Mouse (Mus musculus) CH12.LX (cell line): Measurements from ENCODE around the gene Mob1a. TPM values are rescaled to one million over a fixed set of nuclear protein-coding genes. Genes with fewer than 3 reads are reported as not detected.

Source experiments
- DNase-seq: peaks from one replicate; pipeline ENCODE4 v3.0.0-alpha.2; 2013; ENCODE audit errors: extremely low read depth
- H3K27ac ChIP-seq: 2 replicates; pipeline ENCODE4 v1.5.1; 2012; ENCODE audit warnings: low read depth, mild to moderate bottlenecking, control low read depth, moderate library complexity; ENCODE audit not compliant: insufficient read depth
- H3K27me3 ChIP-seq: replicated peaks from 2 replicates; pipeline ENCODE3; 2012; ENCODE audit warnings: inconsistent platforms
- H3K36me3 ChIP-seq, 2 experiments: replicated peaks in 1 of 2; 2 replicates each; pipeline versions ENCODE3 to v1.6.1; 2012; ENCODE audit warnings: inconsistent platforms in 1 of 2, low read length in 1 of 2, mild to moderate bottlenecking in 1 of 2, mixed read lengths in 1 of 2, moderate library complexity in 1 of 2; ENCODE audit not compliant: control insufficient read depth in 1 of 2, insufficient read depth in 1 of 2
- H3K4me1 ChIP-seq, 2 experiments: 2 replicates each; pipeline ENCODE4 v1.6.1; 2012; ENCODE audit warnings: inconsistent platforms in 1 of 2, moderate library complexity in 1 of 2; ENCODE audit not compliant: insufficient read depth in 2 of 2, control insufficient read depth in 1 of 2
- H3K4me2 ChIP-seq: 2 replicates; pipeline ENCODE4 v1.6.1; 2012; ENCODE audit warnings: low read depth, mild to moderate bottlenecking, control low read depth; ENCODE audit not compliant: poor library complexity, insufficient read depth, severe bottlenecking
- H3K4me3 ChIP-seq, 3 experiments: fragments of 150-350 bp in 1 of 3; sonication (generic) in 1 of 3; replicated peaks in 1 of 3; 2 replicates each; pipeline versions ENCODE3 to v1.5.1; 2011 to 2012; ENCODE audit warnings: low read depth in 2 of 3, low read length in 2 of 3, mild to moderate bottlenecking in 2 of 3, moderate library complexity in 2 of 3, control low read depth in 1 of 3, improper control_type of control experiment in 1 of 3, inconsistent platforms in 1 of 3, mixed read lengths in 1 of 3; ENCODE audit not compliant: poor library complexity in 1 of 3
- H3K79me2 ChIP-seq: replicated peaks from 2 replicates; pipeline ENCODE4 v1.6.1; 2012; ENCODE audit warnings: mild to moderate bottlenecking, moderate library complexity; ENCODE audit not compliant: control insufficient read depth, poor library complexity, insufficient read depth, severe bottlenecking; ENCODE audit errors: extremely low read depth
- H3K9ac ChIP-seq: 2 replicates; pipeline ENCODE4 v1.6.1; 2012; ENCODE audit warnings: low read depth, mild to moderate bottlenecking, control low read depth, moderate library complexity; ENCODE audit not compliant: insufficient read depth
- H3K9me3 ChIP-seq: replicated peaks from 2 replicates; pipeline ENCODE3; 2012; ENCODE audit warnings: low read length, inconsistent platforms, mixed read lengths
- BHLHE40 ChIP-seq: IDR thresholded peaks from 2 replicates; pipeline ENCODE4 v1.6.1; 2011; ENCODE audit warnings: mild to moderate bottlenecking, low read depth, low read length, improper control_type of control experiment
- CHD1 ChIP-seq: IDR thresholded peaks from 2 replicates; pipeline ENCODE4 v1.6.1; 2012; ENCODE audit warnings: low read depth, low read length, improper control_type of control experiment, inconsistent platforms
- CHD2 ChIP-seq: IDR thresholded peaks from 2 replicates; pipeline ENCODE4 v1.6.1; 2011; ENCODE audit warnings: low read length, improper control_type of control experiment
- CTCF ChIP-seq, 2 experiments: IDR thresholded peaks in 1 of 2; conservative IDR thresholded peaks in 1 of 2; 2 replicates each; pipeline ENCODE4 v1.5.1; 2011 to 2012; ENCODE audit warnings: low read depth in 2 of 2, low read length in 2 of 2, improper control_type of control experiment in 1 of 2, inconsistent platforms in 1 of 2, mild to moderate bottlenecking in 1 of 2, moderate library complexity in 1 of 2
- E2F4 ChIP-seq: IDR thresholded peaks from 2 replicates; pipeline ENCODE4 v1.6.1; 2011; ENCODE audit warnings: low read depth, low read length, improper control_type of control experiment; ENCODE audit not compliant: insufficient replicate concordance
- ELF1 ChIP-seq: IDR thresholded peaks from 2 replicates; pipeline ENCODE4 v1.6.1; 2014; ENCODE audit warnings: low read depth, mild to moderate bottlenecking, inconsistent platforms, low read length, improper control_type of control experiment
- EP300 ChIP-seq: IDR thresholded peaks from 2 replicates; pipeline ENCODE4 v1.6.1; 2011; ENCODE audit warnings: low read length, improper control_type of control experiment
- ETS1 ChIP-seq: conservative IDR thresholded peaks from 2 replicates; pipeline ENCODE4 v1.6.1; 2012; ENCODE audit warnings: low read depth, mild to moderate bottlenecking, inconsistent platforms, low read length, improper control_type of control experiment, moderate library complexity
- GABPA ChIP-seq: IDR thresholded peaks from 2 replicates; pipeline ENCODE4 v1.6.1; 2012; ENCODE audit warnings: low read depth, low read length, improper control_type of control experiment, inconsistent platforms; ENCODE audit not compliant: insufficient replicate concordance
- HCFC1 ChIP-seq: IDR thresholded peaks from 2 replicates; pipeline ENCODE4 v1.6.1; 2012; ENCODE audit warnings: low read depth, mild to moderate bottlenecking, inconsistent platforms, low read length, improper control_type of control experiment
- IRF4 ChIP-seq: IDR thresholded peaks from 2 replicates; pipeline ENCODE4 v1.6.1; 2014; ENCODE audit warnings: low read depth, mild to moderate bottlenecking, inconsistent platforms, low read length, improper control_type of control experiment
- JUN ChIP-seq: IDR thresholded peaks from 2 replicates; pipeline ENCODE4 v1.6.1; 2011; ENCODE audit warnings: low read depth, mild to moderate bottlenecking, low read length, improper control_type of control experiment, moderate library complexity; ENCODE audit not compliant: insufficient read depth
- JUND ChIP-seq: conservative IDR thresholded peaks from 2 replicates; pipeline ENCODE4 v1.6.1; 2011; ENCODE audit warnings: low read depth, low read length, improper control_type of control experiment
- KAT2A ChIP-seq: IDR thresholded peaks from 2 replicates; pipeline ENCODE4 v1.6.1; 2012; ENCODE audit warnings: low read length, improper control_type of control experiment, inconsistent platforms; ENCODE audit not compliant: insufficient replicate concordance
- MAFK ChIP-seq: IDR thresholded peaks from 2 replicates; pipeline ENCODE4 v1.6.1; 2011; ENCODE audit warnings: low read length, improper control_type of control experiment; ENCODE audit not compliant: insufficient replicate concordance
- MAX ChIP-seq: IDR thresholded peaks from 2 replicates; pipeline ENCODE4 v1.6.1; 2011; ENCODE audit warnings: low read length, improper control_type of control experiment
- MAZ ChIP-seq: IDR thresholded peaks from 2 replicates; pipeline ENCODE4 v1.6.1; 2012; ENCODE audit warnings: low read depth, mild to moderate bottlenecking, inconsistent platforms, low read length, improper control_type of control experiment, moderate library complexity
- MEF2A ChIP-seq: IDR thresholded peaks from 2 replicates; pipeline ENCODE4 v1.6.1; 2014; ENCODE audit warnings: low read depth, mild to moderate bottlenecking, inconsistent platforms, low read length, improper control_type of control experiment, borderline replicate concordance
- MXI1 ChIP-seq: IDR thresholded peaks from 2 replicates; pipeline ENCODE4 v1.6.1; 2011; ENCODE audit warnings: mild to moderate bottlenecking, low read depth, low read length, improper control_type of control experiment
- MYC ChIP-seq: IDR thresholded peaks from 2 replicates; pipeline ENCODE4 v1.6.1; 2011; ENCODE audit warnings: low read depth, mild to moderate bottlenecking, improper control_type of control experiment, low read length
- NELFE ChIP-seq: IDR thresholded peaks from 2 replicates; pipeline ENCODE4 v1.6.1; 2011; ENCODE audit warnings: low read depth, low read length, improper control_type of control experiment
- NRF1 ChIP-seq: IDR thresholded peaks from 2 replicates; pipeline ENCODE4 v1.6.1; 2014; ENCODE audit warnings: low read depth, mild to moderate bottlenecking, inconsistent platforms, low read length, improper control_type of control experiment, moderate library complexity
- PAX5 ChIP-seq: IDR thresholded peaks from 2 replicates; pipeline ENCODE4 v1.6.1; 2012; ENCODE audit warnings: low read length, inconsistent platforms, mixed read lengths
- POLR2A ChIP-seq: IDR thresholded peaks from 2 replicates; pipeline ENCODE4 v1.6.1; 2011; ENCODE audit warnings: low read depth, mild to moderate bottlenecking, improper control_type of control experiment, low read length
- POLR2AphosphoS2 ChIP-seq: IDR thresholded peaks from 2 replicates; pipeline ENCODE4 v1.6.1; 2011; ENCODE audit warnings: low read depth, low read length, improper control_type of control experiment
- RAD21 ChIP-seq: IDR thresholded peaks from 2 replicates; pipeline ENCODE4 v1.6.1; 2011; ENCODE audit warnings: low read depth, mild to moderate bottlenecking, low read length, improper control_type of control experiment, moderate library complexity
- RCOR1 ChIP-seq: conservative IDR thresholded peaks from 2 replicates; pipeline ENCODE4 v1.6.1; 2012; ENCODE audit warnings: low read depth, mild to moderate bottlenecking, inconsistent platforms, low read length, improper control_type of control experiment
- SIN3A ChIP-seq: IDR thresholded peaks from 2 replicates; pipeline ENCODE4 v1.6.1; 2012; ENCODE audit warnings: low read length, improper control_type of control experiment, inconsistent platforms
- SMC3 ChIP-seq: IDR thresholded peaks from 2 replicates; pipeline ENCODE4 v1.6.1; 2011; ENCODE audit warnings: low read depth, low read length, improper control_type of control experiment
- TBP ChIP-seq: conservative IDR thresholded peaks from 2 replicates; pipeline ENCODE4 v1.6.1; 2011; ENCODE audit warnings: low read depth, low read length, improper control_type of control experiment
- TCF12 ChIP-seq: IDR thresholded peaks from 2 replicates; pipeline ENCODE4 v1.6.1; 2014; ENCODE audit warnings: low read depth, mild to moderate bottlenecking, inconsistent platforms, low read length, improper control_type of control experiment
- UBTF ChIP-seq: IDR thresholded peaks from 2 replicates; pipeline ENCODE4 v1.6.1; 2012; ENCODE audit warnings: low read depth, mild to moderate bottlenecking, inconsistent platforms, low read length, improper control_type of control experiment, moderate library complexity
- USF1 ChIP-seq: IDR thresholded peaks from 2 replicates; pipeline ENCODE4 v1.6.1; 2014; ENCODE audit warnings: low read depth, mild to moderate bottlenecking, inconsistent platforms, low read length, improper control_type of control experiment
- USF2 ChIP-seq: conservative IDR thresholded peaks from 2 replicates; pipeline ENCODE4 v1.6.1; 2011; ENCODE audit warnings: low read depth, low read length, improper control_type of control experiment
- ZC3H11A ChIP-seq: IDR thresholded peaks from 2 replicates; pipeline ENCODE4 v1.6.1; 2012; ENCODE audit warnings: low read depth, mild to moderate bottlenecking, inconsistent platforms, low read length, improper control_type of control experiment
- ZKSCAN1 ChIP-seq: IDR thresholded peaks from 2 replicates; pipeline ENCODE4 v1.6.1; 2012; ENCODE audit warnings: low read depth, inconsistent platforms, low read length, improper control_type of control experiment, borderline replicate concordance
- ZMIZ1 ChIP-seq: IDR thresholded peaks from 2 replicates; pipeline ENCODE4 v1.6.1; 2012; ENCODE audit warnings: low read depth, mild to moderate bottlenecking, inconsistent platforms, low read length, improper control_type of control experiment
- ZNF384 ChIP-seq: IDR thresholded peaks from 2 replicates; pipeline ENCODE4 v1.6.1; 2012; ENCODE audit warnings: low read depth, low read length, improper control_type of control experiment, inconsistent platforms
- dilution Hi-C: fragments of 300-500 bp; cut with MboI; formaldehyde crosslinking; loops from 2 replicates; pipeline ENCODE4 v1.14.3; 2020; ENCODE audit warnings: low sequenced_read_pairs; ENCODE audit not compliant: extremely low pct_unique_long_range_greater_than_20kb, extremely low pct_ligation_motif_present
- in situ Hi-C: fragments of 300-500 bp; cut with MboI; formaldehyde crosslinking; loops from 3 replicates; pipeline ENCODE4 v1.14.3; 2019; ENCODE audit warnings: low sequenced_read_pairs, low pct_ligation_motif_present, low pct_unique_long_range_greater_than_20kb, mixed read lengths
- polyA plus RNA-seq: library from polyadenylated mRNA; unstranded; fragments of >175 nt; gene quantifications from 2 replicates; pipeline ENCODE4 v1.2.1, GENCODE M21; 2012; ENCODE audit warnings: low read depth; ENCODE audit not compliant: insufficient read length
- total RNA-seq, 2 experiments: library from RNA; depleted of rRNA; stranded (reverse); fragments of 300-350 nt in 1 of 2; fragments of >200 nt in 1 of 2; gene quantifications; 2 replicates each; pipeline ENCODE4 v1.2.3; 2012 to 2014

Mob1a gene
- total and polyA plus RNA-seq, 3 experiments = 82.6 to 182 (median 99.8) TPM

- H3K4me1 ChIP-seq = peaks cover 9 to 40% of the 10 kb centered on the region in 2 experiments; a peak in 3 of 4 replicates
- H3K27ac ChIP-seq = peak overlapping the region; percentile 61; the same call in 1 of the 2 replicates
- H3K27me3 ChIP-seq = no peaks in the 10 kb centered on the region
- H3K4me2 ChIP-seq = peak overlapping the region; percentile 92
- TF ChIP-seq ZMIZ1 (0 out of 2 replicates have a peak, but pooled peaks have one; percentile 7), SIN3A (peak; percentile 78; the same call in 1 of the 2 replicates), NELFE (no peak), E2F4 (no peak), POLR2AphosphoS2 (no peak), UBTF (no peak), TBP (no peak), POLR2A (no peak), ELF1 (no peak; the same call in 1 of the 2 replicates), USF2 (no peak), ZC3H11A (no peak), NRF1 (no peak), GABPA (no peak), MAZ (no peak), TCF12 (peak; percentile 32; the same call in 1 of the 2 replicates), EP300 (peak; percentile 93), MXI1 (peak; percentile 31; the same call in 1 of the 2 replicates), JUND (no peak), MAX (peak; percentile 54; the same call in 1 of the 2 replicates), IRF4 (peak; percentile 98), CHD2 (peak; percentile 94), BHLHE40 (peak; percentile 56), ZKSCAN1 (no peak), ETS1 (peak; percentile 68; the same call in 1 of the 2 replicates), CHD1 (peak; percentile 92; the same call in 1 of the 2 replicates), CTCF (conservative IDR thresholded peaks at IDR 0.05 in 1 of 2, IDR thresholded peaks at IDR 0.05 in 1 of 2; ENCODE audit: low read depth in 2 of 2, low read length in 2 of 2) (no peak), RCOR1 (peak; percentile 74), KAT2A (no peak), JUN (no peak), MEF2A (peak; percentile 65; the same call in 1 of the 2 replicates), HCFC1 (peak; percentile 32; the same call in 1 of the 2 replicates), MAFK (no peak), SMC3 (no peak), MYC (peak; percentile 77), PAX5 (no peak), RAD21 (no peak; the same call in 1 of the 2 replicates), USF1 (no peak), ZNF384 (peak; percentile 74; the same call in 1 of the 2 replicates)
- in situ Hi-C loops (no loop called here), dilution Hi-C loops (no loop called here)
- H3K79me2 ChIP-seq = peaks cover 24% of the 10 kb centered on the region
- peak; percentile 78 for DNase-seq
- H3K4me3 ChIP-seq = no peak overlapping the region
- H3K9me3 ChIP-seq = no peaks in the 10 kb centered on the region
- H3K36me3 ChIP-seq = no peaks in the 10 kb centered on the region
- H3K9ac ChIP-seq = 0 out of 2 replicates have a peak overlapping the region, but pooled peaks have one; percentile 37
These were observed 3.9 kb upstream of the Mob1a start for GRCm38 (mm10) chr6:83321927-83322326.
